Mouse (Mus musculus) stomach, embryonic 14.5 days (tissue): Measurements from ENCODE around the gene Zfp827. TPM values are rescaled to one million over a fixed set of nuclear protein-coding genes. Genes with fewer than 3 reads are reported as not detected.

Experiments used
- ATAC-seq: fragments of 200-750 bp; cut with Nextera tagmentation; 2 replicates; pipeline ENCODE4 v1.8.0; 2017; ENCODE audit warnings: low read depth, moderate TSS enrichment; ENCODE audit not compliant: insufficient number of reproducible peaks, insufficient read depth, low FRiP score
- H3K27ac ChIP-seq: fragments of 300-500 bp; sonication (generic); 2 replicates; pipeline ENCODE4 v1.5.1; 2014; ENCODE audit warnings: mild to moderate bottlenecking, low read length, moderate library complexity, mixed read lengths
- H3K27me3 ChIP-seq: fragments of 300-500 bp; sonication (generic); 2 replicates; pipeline ENCODE4 v1.6.1; 2014; ENCODE audit warnings: low read length, control low read depth, mixed read lengths; ENCODE audit not compliant: control insufficient read depth, insufficient read depth
- H3K36me3 ChIP-seq: fragments of 300-500 bp; sonication (generic); 2 replicates; pipeline ENCODE4 v1.6.1; 2014; ENCODE audit warnings: mild to moderate bottlenecking, control low read depth, low read length, moderate library complexity, mixed read lengths; ENCODE audit not compliant: control insufficient read depth, insufficient read depth
- H3K4me1 ChIP-seq: fragments of 300-500 bp; sonication (generic); 2 replicates; pipeline ENCODE4 v1.6.1; 2014; ENCODE audit warnings: low read length, control low read depth, mixed read lengths; ENCODE audit not compliant: control insufficient read depth, insufficient read depth
- H3K4me2 ChIP-seq: fragments of 300-500 bp; sonication (generic); replicated peaks from 2 replicates; pipeline ENCODE4 v1.6.1; 2014; ENCODE audit warnings: low read depth, low read length, control low read depth
- H3K4me3 ChIP-seq: fragments of 300-500 bp; sonication (generic); 2 replicates; pipeline ENCODE4 v1.5.1; 2014; ENCODE audit warnings: low read depth, low read length, control low read depth
- H3K9ac ChIP-seq: fragments of 300-500 bp; sonication (generic); replicated peaks from 2 replicates; pipeline ENCODE4 v1.6.1; 2014; ENCODE audit warnings: low read depth, mild to moderate bottlenecking, control low read depth, low read length, moderate library complexity, mixed read lengths
- H3K9me3 ChIP-seq: fragments of 300-500 bp; sonication (generic); 2 replicates; pipeline ENCODE4 v1.6.1; 2016; ENCODE audit warnings: low read depth, low read length, control low read depth; ENCODE audit not compliant: control insufficient read depth
- WGBS: fragments of 180-500 bp; shearing (Covaris S2); extraction: QIAGEN DNeasy Blood & Tissue Kit; methylation state at CpG from one replicate; pipeline ENCODE4 v1.1.7; 2014; 5-methylcytosine and 5-hydroxymethylcytosine counted together
- polyA plus RNA-seq: library from polyadenylated mRNA; unstranded; fragments of >200 nt; fragmentation: Nextera tagmentation; extraction: Ambion mirVana; gene quantifications from 2 replicates; pipeline ENCODE4 v1.2.1, GENCODE M21; 2014

The Zfp827 gene
- polyA plus RNA-seq, 1 experiment from 2014 or later = 15.2 TPM

GRCm38 (mm10) chr8:79179678-79180077 lies 151.4 kb downstream of the Zfp827 start:
- no peak overlapping the region for H3K27ac ChIP-seq
- ATAC-seq = no peak
- H3K9ac ChIP-seq = no peak overlapping the region
- WGBS = 88% methylated on average over 6 of the region's 6 CpGs
- no peaks in the 10 kb centered on the region for H3K4me1 ChIP-seq
- no peaks in the 10 kb centered on the region for H3K9me3 ChIP-seq
- H3K4me3 ChIP-seq = no peak overlapping the region
- H3K4me2 ChIP-seq = no peak overlapping the region
- H3K36me3 ChIP-seq = peaks cover 50% of the 10 kb centered on the region
- H3K27me3 ChIP-seq = no peaks in the 10 kb centered on the region

GRCm38 (mm10) chr8:79185488-79185887 lies 157.3 kb downstream of the Zfp827 start:
- Histone ChIP-seq H3K4me3 (no peak overlapping the region), H3K9me3 (no peaks in the 10 kb centered on the region), H3K4me2 (no peak overlapping the region), H3K36me3 (peaks cover 44% of the 10 kb centered on the region), H3K27ac (no peak overlapping the region), H3K9ac (no peak overlapping the region), H3K4me1 (no peaks in the 10 kb centered on the region), H3K27me3 (no peaks in the 10 kb centered on the region)
- ATAC-seq = no peak
- WGBS = 82% methylated on average over 7 of the region's 7 CpGs

DNA sequence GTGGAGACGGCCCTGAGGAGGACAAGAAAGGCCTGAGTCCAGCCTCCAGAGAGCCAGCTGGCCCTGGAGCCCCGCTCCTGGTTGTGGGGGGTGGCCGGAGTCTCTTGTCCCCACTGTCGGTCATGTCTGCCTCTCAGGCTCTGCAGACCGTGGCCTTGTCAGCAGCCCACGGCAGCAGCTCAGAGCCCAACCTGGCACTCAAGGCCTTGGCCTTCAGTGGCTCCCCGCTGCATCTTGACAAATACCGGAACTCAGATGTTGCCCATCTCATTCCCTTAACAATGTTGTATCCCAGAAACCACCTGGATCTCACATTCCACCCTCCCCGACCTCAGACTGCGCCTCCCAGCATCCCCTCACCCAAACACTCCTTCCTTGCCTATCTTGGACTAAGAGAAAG lies 161.8 kb downstream of the Zfp827 start:
- no peak for ATAC-seq
- Histone ChIP-seq H3K27ac (no peak overlapping the region), H3K4me1 (no peaks in the 10 kb centered on the region), H3K9me3 (no peaks in the 10 kb centered on the region), H3K9ac (no peak overlapping the region), H3K27me3 (no peaks in the 10 kb centered on the region), H3K36me3 (peaks cover 37% of the 10 kb centered on the region), H3K4me2 (no peak overlapping the region), H3K4me3 (no peak overlapping the region)
- WGBS = 93% methylated on average over 10 of the region's 10 CpGs

- Histone ChIP-seq H3K4me1 (no peaks in the 10 kb centered on the region), H3K27ac (no peak overlapping the region), H3K36me3 (peaks cover 7% of the 10 kb centered on the region; the same call in 1 of the 2 replicates), H3K4me2 (no peak overlapping the region), H3K9me3 (no peaks in the 10 kb centered on the region), H3K9ac (no peak overlapping the region), H3K27me3 (no peaks in the 10 kb centered on the region), H3K4me3 (no peak overlapping the region)
- no peak for ATAC-seq
- WGBS = 73% methylated on average over 4 of the region's 4 CpGs
Measured at GRCm38 (mm10) chr8:79196481-79196880, 168.2 kb downstream of the Zfp827 start.

DNA sequence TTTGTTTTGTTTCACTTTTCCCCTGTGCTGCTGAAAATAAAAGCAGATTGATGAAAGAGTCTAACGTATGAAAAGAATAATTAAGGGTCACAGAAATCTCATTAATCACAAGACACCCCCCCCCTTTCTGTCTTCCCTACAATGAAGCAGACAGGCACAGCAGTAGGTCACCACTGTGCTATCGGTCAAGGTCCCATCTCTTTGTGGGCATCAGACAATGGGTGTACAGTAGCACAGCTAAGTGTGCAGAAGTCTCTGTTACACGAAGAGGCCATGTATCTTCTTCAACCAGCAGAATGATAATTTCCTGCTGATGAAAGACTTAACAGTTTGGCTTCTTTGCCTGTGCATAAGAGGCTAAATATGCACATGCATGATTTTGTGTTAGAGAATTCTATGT lies 170.4 kb downstream of the Zfp827 start:
- H3K4me1 ChIP-seq = no peaks in the 10 kb centered on the region
- ATAC-seq = no peak
- no peaks in the 10 kb centered on the region for H3K27me3 ChIP-seq
- whole genome bisulfite sequencing = 70% methylated on average over 3 of the region's 3 CpGs
- no peak overlapping the region for H3K27ac ChIP-seq
- no peak overlapping the region for H3K4me3 ChIP-seq
- no peak overlapping the region for H3K9ac ChIP-seq
- no peaks in the 10 kb centered on the region; the same call in 1 of the 2 replicates for H3K36me3 ChIP-seq
- no peak overlapping the region for H3K4me2 ChIP-seq
- H3K9me3 ChIP-seq = no peaks in the 10 kb centered on the region

DNA sequence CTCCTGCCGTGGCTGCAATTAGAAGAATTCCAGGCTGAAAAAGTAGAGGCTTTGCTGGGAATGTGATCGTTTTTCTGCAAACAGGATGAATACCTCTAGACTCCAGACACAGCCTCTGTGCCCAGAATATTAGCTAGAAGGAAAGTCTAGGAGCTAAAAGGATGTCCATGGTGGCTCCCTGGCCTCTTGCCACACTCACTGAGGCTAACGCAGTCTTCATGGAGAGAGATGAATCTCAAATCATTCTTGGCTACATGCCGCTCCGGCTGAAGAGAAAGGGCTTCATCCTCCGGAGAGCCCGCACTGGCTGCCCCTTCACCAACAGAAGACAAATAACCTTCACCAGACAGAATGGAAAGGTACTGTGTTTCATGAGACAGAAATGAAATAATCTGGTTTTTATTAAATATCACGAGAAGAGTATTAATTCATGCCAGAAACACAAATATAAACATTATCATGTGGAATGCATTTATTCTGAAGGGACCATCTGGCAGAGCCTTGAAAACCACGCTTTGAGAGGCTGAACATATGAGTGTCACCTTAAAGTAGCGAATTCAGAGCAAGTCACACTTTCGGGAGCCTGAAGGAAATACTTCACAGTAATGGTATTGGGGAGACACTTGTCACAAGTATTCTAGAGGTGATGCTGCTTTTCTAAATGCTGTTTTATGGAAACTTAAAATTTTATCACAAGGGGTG lies 173.4 kb downstream of the Zfp827 start:
- Histone ChIP-seq H3K4me2 (no peak overlapping the region), H3K27me3 (no peaks in the 10 kb centered on the region), H3K4me3 (no peak overlapping the region), H3K4me1 (no peaks in the 10 kb centered on the region), H3K27ac (no peak overlapping the region), H3K36me3 (no peaks in the 10 kb centered on the region), H3K9me3 (no peaks in the 10 kb centered on the region), H3K9ac (no peak overlapping the region)
- no peak for ATAC-seq
- 50% methylated on average over 11 of the region's 11 CpGs for WGBS

DNA sequence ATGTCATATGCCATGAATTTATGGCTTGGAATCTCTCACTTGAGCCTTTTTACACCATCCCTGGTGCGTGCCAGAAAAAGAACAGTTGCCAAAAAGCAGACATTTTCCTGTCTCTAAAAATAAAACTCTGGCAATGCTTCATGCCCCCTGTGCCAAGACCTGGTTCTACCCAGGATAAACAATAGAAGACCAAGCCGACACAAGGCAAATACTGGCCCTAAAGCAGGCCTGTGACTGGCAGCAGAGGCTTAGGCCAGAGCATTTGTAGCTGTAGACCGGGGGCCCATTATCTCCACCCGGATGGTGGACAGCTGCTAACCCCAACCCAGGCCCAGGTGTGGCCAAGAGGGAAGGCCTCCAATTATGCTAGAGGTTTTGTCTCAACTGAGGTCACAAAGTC lies 178.7 kb downstream of the Zfp827 start:
- ATAC-seq = no peak
- Histone ChIP-seq H3K27ac (no peak overlapping the region), H3K4me2 (no peak overlapping the region), H3K27me3 (no peaks in the 10 kb centered on the region), H3K9me3 (no peaks in the 10 kb centered on the region), H3K9ac (no peak overlapping the region), H3K36me3 (no peaks in the 10 kb centered on the region), H3K4me3 (no peak overlapping the region), H3K4me1 (peaks cover 20% of the 10 kb centered on the region)
- WGBS = 56% methylated on average over 4 of the region's 4 CpGs

GRCm38 (mm10) chr8:79208181-79208580 lies 179.9 kb downstream of the Zfp827 start:
- Histone ChIP-seq H3K9me3 (no peaks in the 10 kb centered on the region), H3K4me2 (no peak overlapping the region), H3K9ac (no peak overlapping the region), H3K4me3 (no peak overlapping the region), H3K4me1 (peaks cover 20% of the 10 kb centered on the region), H3K27me3 (no peaks in the 10 kb centered on the region), H3K36me3 (no peaks in the 10 kb centered on the region), H3K27ac (0 out of 2 replicates have a peak overlapping the region, but pooled peaks have one; percentile 94)
- WGBS = 36% methylated on average over 3 of the region's 3 CpGs
- ATAC-seq = no peak
